Mouse (Mus musculus): Measurements from ENCODE around the gene Tnrc6b. TPM values are rescaled to one million over a fixed set of nuclear protein-coding genes. Genes with fewer than 3 reads are reported as not detected.

Tnrc6b gene
- 7.5 and 13.3 TPM in 2 replicates for polyA plus RNA-seq (2012; rRNA removed)

GRCm38 (mm10) chr15:80710608-80711363 is at the start of gene Tnrc6b:
TSS of gene Tnrc6b (plus strand) at chr15:80711313.
- peak; percentile 87 for TF ChIP-seq POLR2A (IDR thresholded peaks at IDR 0.05; ENCODE audit: low read depth, low read length)
- no peak for TF ChIP-seq CTCF (IDR thresholded peaks at IDR 0.05; ENCODE audit: extremely low read depth, insufficient read length, insufficient replicate concordance, low read depth, low read length)
- H3K36me3 ChIP-seq (ENCODE audit: control insufficient read depth, insufficient read depth, low read length), result no peaks in the 10 kb centered on the region
- WGBS, result under 1% methylated on average over 39 of the region's 39 CpGs
- peak within 1 kb of the TSS; percentile 94 for H3K27ac ChIP-seq (ENCODE audit: insufficient read depth, low read depth, low read length)
- no peaks in the 10 kb centered on the region for H3K27me3 ChIP-seq (ENCODE audit: control insufficient read depth, insufficient read depth, low read length)
- peak within 1 kb of the TSS; percentile 96 for H3K4me3 ChIP-seq (ENCODE audit: low read depth, low read length)
- H3K4me1 ChIP-seq (ENCODE audit: control insufficient read depth, insufficient read depth, insufficient read length, low read length), result peaks cover 11% of the 10 kb centered on the region; the same call in 1 of the 2 replicates

DNA sequence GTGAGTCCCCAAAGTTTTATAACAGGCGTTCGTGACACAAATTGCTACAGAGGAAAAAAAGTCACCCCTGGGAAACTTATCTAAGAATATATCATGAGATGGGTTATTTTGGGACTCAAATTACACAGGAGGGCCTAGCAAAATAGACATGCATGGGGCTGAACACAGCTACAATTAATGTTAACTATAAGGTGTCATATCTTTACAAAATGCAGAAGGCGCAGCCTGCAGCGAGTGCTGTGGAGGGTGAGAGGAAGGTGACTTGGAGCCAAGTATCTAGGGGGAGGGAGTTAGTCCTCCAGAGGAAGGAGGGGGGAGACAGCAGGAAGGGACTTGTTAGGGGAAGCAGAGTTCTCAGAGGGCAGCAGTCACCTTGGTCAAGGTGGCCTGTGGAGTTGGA is 46.7 kb upstream of the Tnrc6b start:
- Histone ChIP-seq H3K27ac (ENCODE audit: insufficient read depth, low read depth, low read length) (no peak overlapping the region), H3K36me3 (ENCODE audit: control insufficient read depth, insufficient read depth, low read length) (no peaks in the 10 kb centered on the region), H3K27me3 (ENCODE audit: control insufficient read depth, insufficient read depth, low read length) (no peaks in the 10 kb centered on the region), H3K4me3 (ENCODE audit: low read depth, low read length) (no peak overlapping the region), H3K4me1 (ENCODE audit: control insufficient read depth, insufficient read depth, insufficient read length, low read length) (no peaks in the 10 kb centered on the region)
- 85% methylated on average over 4 of the region's 4 CpGs for WGBS
- TF ChIP-seq POLR2A (IDR thresholded peaks at IDR 0.05; ENCODE audit: low read depth, low read length) (no peak), CTCF (IDR thresholded peaks at IDR 0.05; ENCODE audit: extremely low read depth, insufficient read length, insufficient replicate concordance, low read depth, low read length) (no peak)

DNA sequence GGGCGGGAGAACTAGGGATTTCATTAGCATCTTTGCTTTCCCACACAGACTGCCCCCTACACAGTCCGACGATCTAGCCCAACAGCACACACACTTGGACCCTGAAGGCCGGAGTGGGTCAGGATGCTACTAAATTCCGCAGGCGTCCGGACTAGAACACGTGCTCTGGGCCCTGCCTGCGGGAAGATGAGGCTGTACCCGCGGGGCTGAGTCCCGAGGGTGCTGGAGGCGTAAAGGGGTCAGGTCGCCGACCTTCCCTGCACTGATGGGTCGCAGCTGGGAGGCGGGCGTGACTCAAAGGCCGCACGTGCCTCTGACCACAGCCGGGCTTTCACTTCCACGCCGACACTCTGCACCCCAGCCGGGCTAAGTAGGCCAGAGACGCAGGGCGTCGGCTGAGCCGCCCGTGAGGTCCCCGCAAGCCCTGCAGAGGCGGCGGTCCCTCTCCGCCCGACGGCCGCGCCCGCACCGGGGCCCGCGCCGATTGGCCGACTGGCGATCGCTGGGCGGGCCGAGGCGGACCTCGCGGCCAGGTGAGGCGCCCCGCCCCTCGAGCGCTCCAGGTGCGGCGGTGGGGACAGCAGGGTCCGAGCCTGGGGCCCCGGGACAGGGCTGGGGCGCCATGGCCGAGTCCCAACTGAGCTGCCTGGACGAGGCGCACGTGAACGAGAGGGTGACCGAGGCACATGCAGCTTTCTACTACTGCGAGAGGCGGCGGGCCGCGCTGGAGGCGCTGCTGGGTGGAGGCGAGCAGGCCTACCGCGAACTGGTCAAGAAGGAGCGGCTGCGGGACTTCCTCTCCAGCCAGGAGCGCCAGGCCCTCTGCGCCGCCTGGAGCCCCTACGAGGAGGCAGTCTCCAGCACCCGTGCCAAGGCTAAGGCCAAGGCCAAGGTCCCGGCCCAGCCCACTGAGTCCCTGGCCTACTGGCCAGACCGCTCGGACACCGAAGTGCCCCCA is 39.5 kb upstream of the Tnrc6b start, which contains the start of gene Fam83f:
Gene Fam83f, plus strand, starts transcription at position 553 of the 958 bp plus-strand sequence.
- TF ChIP-seq POLR2A (IDR thresholded peaks at IDR 0.05; ENCODE audit: low read depth, low read length) (0 out of 2 replicates have a peak, but pooled peaks have one; percentile 28), CTCF (IDR thresholded peaks at IDR 0.05; ENCODE audit: extremely low read depth, insufficient read length, insufficient replicate concordance, low read depth, low read length) (no peak)
- 8% methylated on average over 84 of the region's 85 CpGs for WGBS
- peak within 1 kb of the TSS; percentile 38 for H3K27ac ChIP-seq (ENCODE audit: insufficient read depth, low read depth, low read length)
- peak within 1 kb of the TSS; percentile 72 for H3K4me3 ChIP-seq (ENCODE audit: low read depth, low read length)
- H3K36me3 ChIP-seq (ENCODE audit: control insufficient read depth, insufficient read depth, low read length), result no peaks in the 10 kb centered on the region
- no peaks in the 10 kb centered on the region for H3K27me3 ChIP-seq (ENCODE audit: control insufficient read depth, insufficient read depth, low read length)
- peaks cover 15% of the 10 kb centered on the region; the same call in 1 of the 2 replicates for H3K4me1 ChIP-seq (ENCODE audit: control insufficient read depth, insufficient read depth, insufficient read length, low read length)

GRCm38 (mm10) chr15:80672810-80673209 is 38.3 kb upstream of the Tnrc6b start:
- TF ChIP-seq POLR2A (IDR thresholded peaks at IDR 0.05; ENCODE audit: low read depth, low read length) (no peak), CTCF (IDR thresholded peaks at IDR 0.05; ENCODE audit: extremely low read depth, insufficient read length, insufficient replicate concordance, low read depth, low read length) (no peak)
- Histone ChIP-seq H3K4me1 (ENCODE audit: control insufficient read depth, insufficient read depth, insufficient read length, low read length) (peaks cover 15% of the 10 kb centered on the region; the same call in 1 of the 2 replicates), H3K27me3 (ENCODE audit: control insufficient read depth, insufficient read depth, low read length) (no peaks in the 10 kb centered on the region), H3K27ac (ENCODE audit: insufficient read depth, low read depth, low read length) (peak overlapping the region; percentile 38), H3K36me3 (ENCODE audit: control insufficient read depth, insufficient read depth, low read length) (no peaks in the 10 kb centered on the region), H3K4me3 (ENCODE audit: low read depth, low read length) (peak overlapping the region; percentile 72)
- WGBS, result 27% methylated on average over 2 of the region's 2 CpGs

- Histone ChIP-seq H3K4me3 (ENCODE audit: low read depth, low read length) (peak overlapping the region; percentile 15; the same call in 1 of the 2 replicates), H3K4me1 (ENCODE audit: control insufficient read depth, insufficient read depth, insufficient read length, low read length) (peaks cover 15% of the 10 kb centered on the region; the same call in 1 of the 2 replicates), H3K36me3 (ENCODE audit: control insufficient read depth, insufficient read depth, low read length) (no peaks in the 10 kb centered on the region), H3K27ac (ENCODE audit: insufficient read depth, low read depth, low read length) (peak overlapping the region; percentile 68), H3K27me3 (ENCODE audit: control insufficient read depth, insufficient read depth, low read length) (no peaks in the 10 kb centered on the region)
- TF ChIP-seq POLR2A (IDR thresholded peaks at IDR 0.05; ENCODE audit: low read depth, low read length), result no peak
- TF ChIP-seq CTCF (IDR thresholded peaks at IDR 0.05; ENCODE audit: extremely low read depth, insufficient read length, insufficient replicate concordance, low read depth, low read length), result no peak
- WGBS, result 43% methylated on average over 4 of the region's 4 CpGs
Observed at GRCm38 (mm10) chr15:80673337-80674095, 37.6 kb upstream of the Tnrc6b start.

- Histone ChIP-seq H3K4me1 (ENCODE audit: control insufficient read depth, insufficient read depth, insufficient read length, low read length) (peaks cover 22% of the 10 kb centered on the region), H3K4me3 (ENCODE audit: low read depth, low read length) (peak overlapping the region; percentile 40), H3K27ac (ENCODE audit: insufficient read depth, low read depth, low read length) (peak overlapping the region; percentile 89), H3K27me3 (ENCODE audit: control insufficient read depth, insufficient read depth, low read length) (no peaks in the 10 kb centered on the region), H3K36me3 (ENCODE audit: control insufficient read depth, insufficient read depth, low read length) (no peaks in the 10 kb centered on the region)
- WGBS, result 21% methylated on average over 6 of the region's 6 CpGs
- TF ChIP-seq CTCF (IDR thresholded peaks at IDR 0.05; ENCODE audit: extremely low read depth, insufficient read length, insufficient replicate concordance, low read depth, low read length) (no peak), POLR2A (IDR thresholded peaks at IDR 0.05; ENCODE audit: low read depth, low read length) (no peak)
Observed at GRCm38 (mm10) chr15:80674700-80675099, 36.4 kb upstream of the Tnrc6b start.
